Mouse (Mus musculus): ENCODE results near the gene Siae. TPM values are rescaled to one million over a fixed set of nuclear protein-coding genes. Genes with fewer than 3 reads are reported as not detected.

The Siae gene
- total RNA-seq, 2 experiments from 2014 or later = 4.1 to 4.6 TPM

- intact Hi-C loops (cut with DNase I) = no loop called here
- Histone ChIP-seq H3K4me3 (no peak overlapping the region), H3K27ac (no peak overlapping the region)
- no peak for TF ChIP-seq CTCF (IDR thresholded peaks at IDR 0.05)
- DNase-seq = no peak
Measured at GRCm38 (mm10) chr9:37563805-37564204, 8.3 kb downstream of the Siae start.

- DNase-seq = no peak
- H3K4me3 ChIP-seq = no peak overlapping the region
- intact Hi-C loops (cut with DNase I) = no loop called here
- no peak for TF ChIP-seq CTCF (IDR thresholded peaks at IDR 0.05)
- H3K27ac ChIP-seq = no peak overlapping the region
Measured at GRCm38 (mm10) chr9:37567019-37567418, 11.5 kb downstream of the Siae start.

- Histone ChIP-seq H3K4me3 (peak overlapping the region; percentile 52), H3K27ac (peak overlapping the region; percentile 31; the same call in 1 of the 2 replicates)
- no peak for DNase-seq
- intact Hi-C loops (cut with DNase I) = no loop called here
- TF ChIP-seq CTCF (IDR thresholded peaks at IDR 0.05) = no peak
Measured at GRCm38 (mm10) chr9:37567454-37567853, 12.0 kb downstream of the Siae start.

GRCm38 (mm10) chr9:37567892-37568604 lies 12.6 kb downstream of the Siae start:
- TF ChIP-seq CTCF (IDR thresholded peaks at IDR 0.05) = no peak
- Histone ChIP-seq H3K27ac (peak overlapping the region; percentile 31), H3K4me3 (peak overlapping the region; percentile 52)
- intact Hi-C loops (cut with DNase I) = no loop called here
- DNase-seq = no peak

GRCm38 (mm10) chr9:37568605-37569214 lies 13.2 kb downstream of the Siae start:
- TF ChIP-seq CTCF (IDR thresholded peaks at IDR 0.05) = no peak
- Histone ChIP-seq H3K4me3 (peak overlapping the region; percentile 52), H3K27ac (no peak overlapping the region)
- intact Hi-C loops (cut with DNase I) = no loop called here
- DNase-seq = no peak

- Histone ChIP-seq H3K4me3 (no peak overlapping the region), H3K27ac (no peak overlapping the region)
- intact Hi-C loops (cut with DNase I) = no loop called here
- DNase-seq = no peak
- TF ChIP-seq CTCF (IDR thresholded peaks at IDR 0.05) = no peak
Measured at GRCm38 (mm10) chr9:37569231-37569835, 13.8 kb downstream of the Siae start.

GRCm38 (mm10) chr9:37572204-37572876 lies 16.8 kb downstream of the Siae start:
- H3K27ac ChIP-seq = no peak overlapping the region
- DNase-seq = no peak
- TF ChIP-seq CTCF (IDR thresholded peaks at IDR 0.05) = no peak
- intact Hi-C loops (cut with DNase I) = no loop called here
- H3K4me3 ChIP-seq = no peak overlapping the region

- H3K27ac ChIP-seq = no peak overlapping the region
- intact Hi-C loops (cut with DNase I) = no loop called here
- no peak for TF ChIP-seq CTCF (IDR thresholded peaks at IDR 0.05)
- H3K4me3 ChIP-seq = no peak overlapping the region
- DNase-seq = no peak
Measured at GRCm38 (mm10) chr9:37576436-37576930, 21.0 kb downstream of the Siae start.

- Histone ChIP-seq H3K4me3 (no peak overlapping the region), H3K27ac (no peak overlapping the region)
- TF ChIP-seq CTCF (IDR thresholded peaks at IDR 0.05) = no peak
- DNase-seq = no peak
- intact Hi-C loops (cut with DNase I) = no loop called here
Measured at GRCm38 (mm10) chr9:37583594-37583993, 28.1 kb downstream of the Siae start.

- intact Hi-C loops (cut with DNase I) = no loop called here
- Histone ChIP-seq H3K4me3 (no peak overlapping the region), H3K27ac (no peak overlapping the region)
- DNase-seq = no peak
- TF ChIP-seq CTCF (IDR thresholded peaks at IDR 0.05) = no peak
Measured at GRCm38 (mm10) chr9:37586718-37587117, 31.2 kb downstream of the Siae start.

- no peak overlapping the region for H3K4me3 ChIP-seq
- intact Hi-C loops (cut with DNase I) = no loop called here
- no peak for DNase-seq
- TF ChIP-seq CTCF (IDR thresholded peaks at IDR 0.05) = no peak
- no peak overlapping the region for H3K27ac ChIP-seq
Measured at GRCm38 (mm10) chr9:37590381-37590780, 34.9 kb downstream of the Siae start.

- TF ChIP-seq CTCF (IDR thresholded peaks at IDR 0.05) = no peak
Measured at GRCm38 (mm10) chr9:37592025-37592424, 36.5 kb downstream of the Siae start.

GRCm38 (mm10) chr9:37592633-37593032 lies 37.1 kb downstream of the Siae start:
- no peak for TF ChIP-seq CTCF (IDR thresholded peaks at IDR 0.05)
- no peak overlapping the region for H3K4me3 ChIP-seq
- intact Hi-C loops (cut with DNase I) = no loop called here
- no peak for DNase-seq
- no peak overlapping the region for H3K27ac ChIP-seq

More at GRCm38 (mm10) chr9:37592025-37592424, 36.5 kb downstream of the Siae start:
- DNase-seq = no peak
- no peak overlapping the region for H3K4me3 ChIP-seq
- H3K27ac ChIP-seq = no peak overlapping the region
- intact Hi-C loops (cut with DNase I) = no loop called here
